Mouse (Mus musculus): ENCODE measurements at regions not wholly inside any gene's neighbourhood (a gene's known extent, or its start where the extent isn't known, plus 50 kb on each side); places are given as distances from the start of the nearest gene placed in this dataset.

DNA sequence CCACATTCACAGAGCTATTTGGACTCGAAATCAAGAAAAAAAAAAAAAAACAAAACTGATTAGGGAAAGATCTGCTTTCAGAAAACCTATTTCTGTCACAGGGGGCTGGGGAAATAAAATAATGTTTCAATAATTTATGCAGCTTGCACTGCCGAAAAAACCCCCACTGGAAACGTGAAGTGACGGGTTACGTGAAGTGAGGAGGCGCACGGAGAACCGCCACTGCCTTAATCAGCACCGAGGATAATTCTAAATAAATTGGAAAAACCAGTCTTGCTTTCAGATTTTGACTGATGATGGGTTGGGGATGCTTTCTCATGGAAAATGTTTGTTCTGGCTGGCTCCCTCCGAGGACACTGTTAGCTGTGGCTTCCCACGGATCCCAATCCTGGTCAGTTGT lies 129.5 kb downstream of the Vrk1 start:
- Histone ChIP-seq H3K4me1 (ENCODE audit: control insufficient read depth in 1 of 2, insufficient read depth in 2 of 2, low read length in 2 of 2) (no peaks in the 10 kb centered on the region), H3K36me3 (ENCODE audit: control insufficient read depth in 1 of 2, insufficient read depth in 2 of 2, low read length in 2 of 2) (no peaks in the 10 kb centered on the region), H3K79me2 (ENCODE audit: control insufficient read depth, insufficient read depth, low read length, poor library complexity) (no peaks in the 10 kb centered on the region), H3K9me3 (replicated peaks; ENCODE audit: insufficient read depth, low read length) (no peaks in the 10 kb centered on the region), H3K27ac (ENCODE audit: control insufficient read depth, low read depth, low read length) (no peak overlapping the region), H3K4me3 (ENCODE audit: control insufficient read depth in 1 of 2, insufficient read depth in 1 of 2, low read depth in 2 of 2, low read length in 2 of 2) (no peak overlapping the region), H3K9ac (ENCODE audit: control insufficient read depth, low read depth, low read length, poor library complexity, severe bottlenecking) (no peak overlapping the region), H3K27me3 (ENCODE audit: control insufficient read depth in 1 of 2, insufficient read depth in 2 of 2, low read length in 2 of 2) (no peaks in the 10 kb centered on the region)
- no peak for DNase-seq (ENCODE audit: low read depth, low spot score)
- TF ChIP-seq POLR2AphosphoS2 (IDR thresholded peaks at IDR 0.05; ENCODE audit: low read length) (no peak), UBTF (IDR thresholded peaks at IDR 0.05; ENCODE audit: borderline replicate concordance, insufficient read depth, low read depth, low read length) (no peak), TAL1 (IDR thresholded peaks at IDR 0.05; ENCODE audit: low read length) (no peak), JUND (IDR thresholded peaks at IDR 0.05; ENCODE audit: low read depth, low read length) (no peak), CHD1 (IDR thresholded peaks at IDR 0.05; ENCODE audit: low read depth, low read length) (no peak), RAD21 (IDR thresholded peaks at IDR 0.05; ENCODE audit: low read depth, low read length) (no peak), ZNF384 (IDR thresholded peaks at IDR 0.05; ENCODE audit: low read depth, low read length) (no peak), CHD2 (IDR thresholded peaks at IDR 0.05; ENCODE audit: low read length) (no peak), TCF12 (IDR thresholded peaks at IDR 0.05; ENCODE audit: low read depth, low read length) (no peak), HCFC1 (IDR thresholded peaks at IDR 0.05; ENCODE audit: low read depth, low read length) (no peak), MAX (IDR thresholded peaks at IDR 0.05; ENCODE audit: low read length) (no peak), MYC (IDR thresholded peaks at IDR 0.05; ENCODE audit: low read depth, low read length) (no peak), MAFK (IDR thresholded peaks at IDR 0.05; ENCODE audit: borderline replicate concordance, low read depth, low read length) (no peak), EP300 (IDR thresholded peaks at IDR 0.05; ENCODE audit: low read depth in 1 of 2, low read length in 2 of 2) (no peak), E2F4 (IDR thresholded peaks at IDR 0.05; ENCODE audit: borderline replicate concordance, low read depth, low read length) (no peak), NRF1 (IDR thresholded peaks at IDR 0.05; ENCODE audit: insufficient read depth, low read depth, low read length, poor library complexity, severe bottlenecking) (no peak), ZC3H11A (IDR thresholded peaks at IDR 0.05; ENCODE audit: low read depth, low read length) (no peak), MAZ (IDR thresholded peaks at IDR 0.05; ENCODE audit: low read depth, low read length) (no peak)

GRCm38 (mm10) chr12:106139927-106140326 lies 129.9 kb downstream of the Vrk1 start:
- no peak overlapping the region for H3K27ac ChIP-seq (ENCODE audit: control insufficient read depth, low read depth, low read length)
- TF ChIP-seq POLR2A (IDR thresholded peaks at IDR 0.05; ENCODE audit: control insufficient read depth in 1 of 2, insufficient read depth in 1 of 2, low read depth in 1 of 2, low read length in 2 of 2, poor library complexity in 1 of 2) (no peak), UBTF (IDR thresholded peaks at IDR 0.05; ENCODE audit: borderline replicate concordance, insufficient read depth, low read depth, low read length) (no peak), USF1 (IDR thresholded peaks at IDR 0.05; ENCODE audit: low read depth, low read length) (no peak), KAT2A (conservative IDR thresholded peaks at IDR 0.05; ENCODE audit: low read depth, low read length) (no peak), TBP (IDR thresholded peaks at IDR 0.05; ENCODE audit: low read depth, low read length) (no peak), POLR2AphosphoS2 (IDR thresholded peaks at IDR 0.05; ENCODE audit: low read length) (no peak), GATA1 (IDR thresholded peaks at IDR 0.05; ENCODE audit: low read depth, low read length) (no peak), RAD21 (IDR thresholded peaks at IDR 0.05; ENCODE audit: low read depth, low read length) (no peak), MAFK (IDR thresholded peaks at IDR 0.05; ENCODE audit: borderline replicate concordance, low read depth, low read length) (no peak), CHD1 (IDR thresholded peaks at IDR 0.05; ENCODE audit: low read depth, low read length) (no peak), ZC3H11A (IDR thresholded peaks at IDR 0.05; ENCODE audit: low read depth, low read length) (no peak), NELFE (IDR thresholded peaks at IDR 0.05; ENCODE audit: low read depth, low read length) (no peak), SMC3 (IDR thresholded peaks at IDR 0.05; ENCODE audit: low read depth, low read length) (no peak), MEF2A (IDR thresholded peaks at IDR 0.05; ENCODE audit: extremely low read depth, insufficient replicate concordance, low read depth, low read length, poor library complexity, severe bottlenecking) (no peak), MAZ (IDR thresholded peaks at IDR 0.05; ENCODE audit: low read depth, low read length) (no peak)
- H3K4me1 ChIP-seq (ENCODE audit: control insufficient read depth in 1 of 2, insufficient read depth in 2 of 2, low read length in 2 of 2), result no peaks in the 10 kb centered on the region
- no peaks in the 10 kb centered on the region for H3K79me2 ChIP-seq (ENCODE audit: control insufficient read depth, insufficient read depth, low read length, poor library complexity)
- no peaks in the 10 kb centered on the region for H3K36me3 ChIP-seq (ENCODE audit: control insufficient read depth in 1 of 2, insufficient read depth in 2 of 2, low read length in 2 of 2)
- H3K9ac ChIP-seq (ENCODE audit: control insufficient read depth, low read depth, low read length, poor library complexity, severe bottlenecking), result no peak overlapping the region
- H3K27me3 ChIP-seq (ENCODE audit: control insufficient read depth in 1 of 2, insufficient read depth in 2 of 2, low read length in 2 of 2), result no peaks in the 10 kb centered on the region
- no peak for DNase-seq (ENCODE audit: low read depth, low spot score)
- H3K4me3 ChIP-seq (ENCODE audit: control insufficient read depth in 1 of 2, insufficient read depth in 1 of 2, low read depth in 2 of 2, low read length in 2 of 2), result no peak overlapping the region
- no peaks in the 10 kb centered on the region for H3K9me3 ChIP-seq (replicated peaks; ENCODE audit: insufficient read depth, low read length)
